Mouse (Mus musculus): ENCODE data around the gene Pdrg1.

GRCm38 (mm10) chr2:153005981-153006380 is 9.2 kb downstream of the Pdrg1 start:
- TF ChIP-seq CTCF (IDR thresholded peaks at IDR 0.05; ENCODE audit: borderline replicate concordance, insufficient read depth, low read depth, low read length) (no peak), POLR2A (IDR thresholded peaks at IDR 0.05; ENCODE audit: borderline replicate concordance, insufficient read depth, low read length) (no peak)
